Mouse (Mus musculus) E14TG2a.4 (cell line): ENCODE measurements around the gene Ppp1r10.

Source experiments
- CTCF ChIP-seq: conservative IDR thresholded peaks from 2 replicates; pipeline ENCODE4 v1.5.1; 2014; ENCODE audit warnings: low read length
- NANOG ChIP-seq: IDR thresholded peaks from 2 replicates; pipeline ENCODE4 v1.6.1; 2014; ENCODE audit warnings: borderline replicate concordance, low read length, mixed read lengths
- POU5F1 ChIP-seq: IDR thresholded peaks from 2 replicates; pipeline ENCODE4 v1.6.1; 2014; ENCODE audit warnings: low read length, borderline replicate concordance

DNA sequence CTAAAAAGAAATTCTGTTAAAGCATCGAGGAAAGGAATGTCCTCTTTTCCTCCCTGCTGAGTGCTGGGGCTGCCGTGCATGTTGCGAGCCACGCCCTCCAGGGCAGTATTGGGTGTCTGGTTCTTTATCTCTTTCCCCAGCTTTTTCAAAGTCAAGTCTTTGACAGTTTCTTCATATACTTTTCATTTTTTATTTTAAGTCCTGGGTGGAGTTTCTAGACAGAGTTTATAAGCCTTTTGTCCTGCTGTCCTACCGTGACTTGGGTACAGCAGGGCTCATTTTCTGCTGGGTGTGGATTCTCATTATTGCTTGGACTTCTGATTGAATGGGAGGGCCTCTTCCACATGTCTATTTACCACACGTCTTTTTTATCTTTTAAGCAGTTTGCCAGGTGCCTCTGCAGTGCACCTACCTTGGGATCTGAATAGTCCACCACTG, 3.6 kb downstream of the Ppp1r10 start:
- TF ChIP-seq CTCF (no peak), POU5F1 (no peak), NANOG (no peak)
